Mouse (Mus musculus) MEL (cell line): ENCODE results near the gene Selenom.

ENCODE experiments used
- BHLHE40 ChIP-seq: IDR thresholded peaks from 2 replicates; pipeline ENCODE4 v1.6.1; 2012; ENCODE audit warnings: low read depth, mild to moderate bottlenecking, inconsistent platforms, low read length, improper control_type of control experiment, borderline replicate concordance
- CTCF ChIP-seq, 3 experiments: IDR thresholded peaks in 2 of 3; conservative IDR thresholded peaks in 1 of 3; 2 replicates each; pipeline ENCODE4 v1.5.1; 2011 to 2012; ENCODE audit warnings: low read length in 3 of 3, low read depth in 2 of 3, mild to moderate bottlenecking in 2 of 3, improper control_type of control experiment in 1 of 3, inconsistent platforms in 1 of 3, mixed read lengths in 1 of 3, moderate library complexity in 1 of 3; ENCODE audit not compliant: control insufficient read depth in 1 of 3, insufficient read depth in 1 of 3, poor library complexity in 1 of 3, severe bottlenecking in 1 of 3
- KAT2A ChIP-seq: conservative IDR thresholded peaks from 2 replicates; pipeline ENCODE4 v1.6.1; 2012; ENCODE audit warnings: low read depth, low read length, improper control_type of control experiment, inconsistent platforms
- MAX ChIP-seq: IDR thresholded peaks from 2 replicates; pipeline ENCODE4 v1.6.1; 2011; ENCODE audit warnings: low read length, improper control_type of control experiment
- MAZ ChIP-seq: IDR thresholded peaks from 2 replicates; pipeline ENCODE4 v1.6.1; 2012; ENCODE audit warnings: low read depth, mild to moderate bottlenecking, inconsistent platforms, low read length, improper control_type of control experiment
- TCF12 ChIP-seq: IDR thresholded peaks from 2 replicates; pipeline ENCODE4 v1.6.1; 2014; ENCODE audit warnings: low read depth, mild to moderate bottlenecking, inconsistent platforms, low read length, improper control_type of control experiment, moderate library complexity
- ZNF384 ChIP-seq: IDR thresholded peaks from 2 replicates; pipeline ENCODE4 v1.6.1; 2012; ENCODE audit warnings: low read depth, mild to moderate bottlenecking, inconsistent platforms, low read length, improper control_type of control experiment

GRCm38 (mm10) chr11:3527766-3528165, 13.3 kb downstream of the Selenom start:
- TF ChIP-seq MAX: no peak
- no peak for TF ChIP-seq TCF12
- TF ChIP-seq BHLHE40: no peak
- TF ChIP-seq CTCF (IDR thresholded peaks at IDR 0.05 in 2 of 3, conservative IDR thresholded peaks at IDR 0.05 in 1 of 3; ENCODE audit: control insufficient read depth in 1 of 3, insufficient read depth in 1 of 3, low read depth in 2 of 3, low read length in 3 of 3, poor library complexity in 1 of 3, severe bottlenecking in 1 of 3): no peak
- no peak for TF ChIP-seq MAZ
- TF ChIP-seq ZNF384: no peak
- TF ChIP-seq KAT2A: no peak
